In the genomic region with DNA sequence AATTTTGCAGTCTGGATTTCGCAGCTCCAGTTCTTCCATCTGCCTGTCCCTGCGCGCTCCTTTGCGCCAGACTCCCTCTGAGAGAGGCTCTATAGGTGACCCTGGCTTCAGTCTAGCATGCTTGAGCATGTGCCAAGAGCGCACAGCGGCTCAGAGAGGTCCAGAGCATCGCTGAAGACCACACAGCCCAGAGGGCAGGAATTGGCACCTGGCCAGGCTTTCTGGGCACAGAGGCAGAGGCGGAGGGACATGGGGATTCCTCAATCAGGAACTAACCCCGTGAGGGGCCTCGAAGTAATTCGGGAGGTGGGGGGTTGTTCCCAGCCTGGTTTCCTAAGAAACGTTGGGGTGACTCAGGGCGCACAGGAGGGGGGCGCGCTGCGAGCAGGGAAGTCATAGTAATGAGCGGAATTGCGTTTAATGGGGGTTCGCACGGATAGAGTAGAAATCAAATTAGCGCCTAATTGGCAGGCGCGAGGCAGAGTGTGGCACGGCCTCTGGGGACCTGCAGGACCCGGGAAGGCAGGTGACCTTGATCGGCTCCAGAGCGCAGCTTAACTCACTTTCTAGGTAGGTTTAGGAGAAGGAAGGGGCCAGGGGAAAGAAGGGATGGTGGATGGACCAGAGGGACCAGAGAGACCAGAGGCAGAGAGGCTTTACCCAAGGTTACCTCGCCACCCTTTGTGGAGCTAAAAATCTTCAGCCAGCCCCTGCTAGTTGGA, we compare ENCODE assay signal across 8 mouse cellular contexts.
DNase-seq lines count a peak whose midpoint lies in the region; ATAC-seq and TF ChIP-seq lines count a peak whose summit lies in the region.

No protein-coding gene starts in this region.

- H3K9me3 ChIP-seq in kidney, embryonic 15.5 days (replicated peaks): no peaks in the 10 kb centered on the region
- H3K9me3 ChIP-seq in forebrain, embryonic 13.5 days (replicated peaks): no peaks in the 10 kb centered on the region

- TF ChIP-seq CTCF in bone marrow macrophage, adult 2 months (IDR thresholded peaks at IDR 0.05; ENCODE audit: low read depth, low read length): no peak
- TF ChIP-seq CTCF in olfactory bulb, adult 2 months (IDR thresholded peaks at IDR 0.05; ENCODE audit: insufficient read depth, low read depth, low read length): no peak

- 12% methylated on average over 28 of the region's 28 CpGs for WGBS in kidney, embryonic 15.5 days
- 6% methylated on average over 28 of the region's 28 CpGs for WGBS in forebrain, embryonic 13.5 days
- WGBS in olfactory bulb, adult 2 months: 5% methylated on average over 28 of the region's 28 CpGs

- no peak overlapping the region for H3K27ac ChIP-seq in kidney, embryonic 15.5 days
- no peak overlapping the region for H3K27ac ChIP-seq in bone marrow macrophage, adult 2 months (ENCODE audit: insufficient read depth, low read depth, low read length)
- no peak overlapping the region for H3K27ac ChIP-seq in forebrain, embryonic 13.5 days
- H3K27ac ChIP-seq in olfactory bulb, adult 2 months (ENCODE audit: insufficient read depth, low read depth, low read length): no peak overlapping the region

- no peak overlapping the region for H3K9ac ChIP-seq in kidney, embryonic 15.5 days
- 0 out of 2 replicates have a peak overlapping the region, but pooled peaks have one; percentile 30 for H3K9ac ChIP-seq in forebrain, embryonic 13.5 days

- peaks cover 18% of the 10 kb centered on the region for H3K4me1 ChIP-seq in kidney, embryonic 15.5 days
- peaks cover 4% of the 10 kb centered on the region; the same call in 1 of the 2 replicates for H3K4me1 ChIP-seq in bone marrow macrophage, adult 2 months (ENCODE audit: control insufficient read depth, insufficient read depth, low read length)
- H3K4me1 ChIP-seq in forebrain, embryonic 13.5 days: peaks cover 12% of the 10 kb centered on the region
- peaks cover 17% of the 10 kb centered on the region for H3K4me1 ChIP-seq in olfactory bulb, adult 2 months (ENCODE audit: control insufficient read depth, insufficient read depth, low read length)

- no peak for ATAC-seq in kidney, embryonic 15.5 days (replicated peaks; ENCODE audit: low FRiP score)
- ATAC-seq in forebrain, embryonic 13.5 days: peak; percentile 74; the same call in 1 of the 2 replicates

- H3K27me3 ChIP-seq in kidney, embryonic 15.5 days: peaks cover 31% of the 10 kb centered on the region
- H3K27me3 ChIP-seq in forebrain, embryonic 13.5 days: no peaks in the 10 kb centered on the region

- TF ChIP-seq POLR2A in bone marrow macrophage, adult 2 months (IDR thresholded peaks at IDR 0.05; ENCODE audit: borderline replicate concordance, low read depth, low read length): no peak
- TF ChIP-seq POLR2A in olfactory bulb, adult 2 months (IDR thresholded peaks at IDR 0.05; ENCODE audit: insufficient read depth, low read depth, low read length): no peak

- peak overlapping the region; percentile 7; the same call in 1 of the 2 replicates for H3K4me3 ChIP-seq in kidney, embryonic 15.5 days (replicated peaks)
- peak overlapping the region; percentile 23; the same call in 1 of the 2 replicates for H3K4me3 ChIP-seq in bone marrow macrophage, adult 2 months (ENCODE audit: insufficient read depth, low read length)
- H3K4me3 ChIP-seq in forebrain, embryonic 13.5 days: peak overlapping the region; percentile 14
- peak overlapping the region; percentile 11 for H3K4me3 ChIP-seq in olfactory bulb, adult 2 months (ENCODE audit: insufficient read depth, low read depth, low read length)

- no peak for DNase-seq in kidney, adult 11 months
- DNase-seq in kidney, postnatal 25 days: peak; percentile 23 to 34
- DNase-seq in ovary, postnatal 14 days (ENCODE audit: low spot score): no peak
- no peak for DNase-seq in c-Kit-positive CD71-positive TER-119-positive erythroid progenitor cells, embryonic 14.5 days (ENCODE audit: low spot score)

- no peaks in the 10 kb centered on the region for H3K36me3 ChIP-seq in kidney, embryonic 15.5 days
- H3K36me3 ChIP-seq in forebrain, embryonic 13.5 days (ENCODE audit: poor library complexity, severe bottlenecking): no peaks in the 10 kb centered on the region

- peak overlapping the region; percentile 38 for H3K4me2 ChIP-seq in kidney, embryonic 15.5 days
- H3K4me2 ChIP-seq in forebrain, embryonic 13.5 days: peak overlapping the region; percentile 51

Comparison
In these comparisons a context has a peak if more than half of its experiments do, and no peak if none do; other contexts are left out.
1. DNase-seq: peak in kidney, postnatal 25 days (2 of 2); none in kidney, adult 11 months (single experiment), ovary, postnatal 14 days (single experiment) and c-Kit-positive CD71-positive TER-119-positive erythroid progenitor cells, embryonic 14.5 days (single experiment).
2. Peak in every context shown above with its lines, with median percentiles within 50 percentile points of each other: H3K4me3 ChIP-seq.